Mouse (Mus musculus) limb, embryonic 11.5 days (tissue): Measurements from ENCODE around the gene Hibadh. TPM values are rescaled to one million over a fixed set of nuclear protein-coding genes. Genes with fewer than 3 reads are reported as not detected.

Experiments
- ATAC-seq: fragments of 200-750 bp; cut with Nextera tagmentation; 2 replicates; pipeline ENCODE4 v1.8.0; 2017; ENCODE audit warnings: low read depth; ENCODE audit not compliant: insufficient number of reproducible peaks, low FRiP score, low TSS enrichment
- DNase-seq: peaks from one replicate; pipeline ENCODE4 v3.0.0-alpha.2; 2015; ENCODE audit warnings: low spot score
- H3K27ac ChIP-seq: fragments of 300-500 bp; sonication (generic); replicated peaks from 2 replicates; pipeline ENCODE4 v1.5.1; 2014; ENCODE audit warnings: low read depth, mild to moderate bottlenecking, low read length
- H3K27me3 ChIP-seq: fragments of 300-500 bp; sonication (generic); 2 replicates; pipeline ENCODE4 v1.6.1; 2014; ENCODE audit warnings: mild to moderate bottlenecking, low read length, mixed read lengths; ENCODE audit not compliant: control insufficient read depth, insufficient read depth
- H3K36me3 ChIP-seq: fragments of 300-500 bp; sonication (generic); 2 replicates; pipeline ENCODE4 v1.6.1; 2014; ENCODE audit warnings: mild to moderate bottlenecking, low read length, moderate library complexity, mixed read lengths; ENCODE audit not compliant: control insufficient read depth, insufficient read depth
- H3K4me1 ChIP-seq: fragments of 300-500 bp; sonication (generic); 2 replicates; pipeline ENCODE4 v1.6.1; 2014; ENCODE audit warnings: low read length, mixed read lengths; ENCODE audit not compliant: control insufficient read depth, insufficient read depth
- H3K4me2 ChIP-seq: fragments of 300-500 bp; sonication (generic); 2 replicates; pipeline ENCODE4 v1.6.1; 2014; ENCODE audit warnings: low read depth, mild to moderate bottlenecking, moderate library complexity; ENCODE audit not compliant: severe bottlenecking
- H3K4me3 ChIP-seq: fragments of 300-500 bp; sonication (generic); 2 replicates; pipeline ENCODE4 v1.5.1; 2014; ENCODE audit warnings: low read depth, low read length
- H3K9ac ChIP-seq: fragments of 300-500 bp; sonication (generic); 2 replicates; pipeline ENCODE4 v1.6.1; 2014; ENCODE audit warnings: mild to moderate bottlenecking, low read length
- H3K9me3 ChIP-seq: fragments of 300-500 bp; sonication (generic); 2 replicates; pipeline ENCODE4 v1.6.1; 2016; ENCODE audit warnings: low read length; ENCODE audit not compliant: control insufficient read depth
- WGBS: fragments of 180-500 bp; shearing (Covaris S2); extraction: QIAGEN DNeasy Blood & Tissue Kit; methylation state at CpG from one replicate; pipeline ENCODE4 v1.1.7; 2014; 5-methylcytosine and 5-hydroxymethylcytosine counted together
- polyA plus RNA-seq: library from polyadenylated mRNA; unstranded; fragments of >200 nt; fragmentation: Nextera tagmentation; extraction: Ambion mirVana; gene quantifications from 2 replicates; pipeline ENCODE4 v1.2.1, GENCODE M21; 2014

The Hibadh gene
- polyA plus RNA-seq, 1 experiment from 2014 or later, result 55.3 TPM

GRCm38 (mm10) chr6:52606746-52607347 lies 33.3 kb downstream of the Hibadh start:
- WGBS, result 83% methylated on average over 7 of the region's 7 CpGs
- ATAC-seq (no peak), DNase-seq (no peak)
- Histone ChIP-seq H3K4me1 (no peaks in the 10 kb centered on the region), H3K4me3 (no peak overlapping the region), H3K9ac (no peak overlapping the region), H3K27ac (no peak overlapping the region), H3K27me3 (no peaks in the 10 kb centered on the region), H3K36me3 (no peaks in the 10 kb centered on the region), H3K4me2 (no peak overlapping the region), H3K9me3 (no peaks in the 10 kb centered on the region)

GRCm38 (mm10) chr6:52601706-52602642 lies 38.2 kb downstream of the Hibadh start:
- 40% methylated on average over 7 of the region's 7 CpGs for WGBS
- H3K9me3 ChIP-seq, result no peaks in the 10 kb centered on the region
- no peak overlapping the region for H3K27ac ChIP-seq
- H3K36me3 ChIP-seq, result no peaks in the 10 kb centered on the region
- no peak overlapping the region for H3K9ac ChIP-seq
- no peak overlapping the region for H3K4me3 ChIP-seq
- H3K4me1 ChIP-seq, result no peaks in the 10 kb centered on the region
- H3K4me2 ChIP-seq, result no peak overlapping the region
- ATAC-seq, result no peak
- H3K27me3 ChIP-seq, result no peaks in the 10 kb centered on the region
- DNase-seq, result no peak

DNA sequence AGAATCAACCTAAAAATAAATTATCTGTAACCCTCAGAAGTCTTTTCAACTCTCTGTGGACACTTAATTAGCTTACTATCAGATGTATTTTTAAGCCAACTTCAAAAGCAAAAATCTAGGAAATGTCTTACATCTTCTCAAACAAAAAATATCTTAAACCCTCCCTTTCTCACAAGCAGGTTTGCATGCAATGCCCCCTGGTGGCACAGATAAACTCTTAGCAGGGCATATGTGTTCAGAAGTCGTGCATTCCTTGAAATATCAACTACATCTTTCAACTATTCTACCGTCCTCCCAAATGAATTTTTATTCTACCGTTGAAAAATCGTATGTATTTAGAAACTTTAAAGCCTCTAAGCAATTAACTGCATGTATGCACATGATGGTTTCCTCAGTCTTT lies 39.1 kb downstream of the Hibadh start:
- peak; percentile 68 for DNase-seq
- Histone ChIP-seq H3K9ac (no peak overlapping the region), H3K4me1 (no peaks in the 10 kb centered on the region), H3K27me3 (no peaks in the 10 kb centered on the region), H3K4me2 (no peak overlapping the region), H3K4me3 (no peak overlapping the region), H3K27ac (no peak overlapping the region), H3K9me3 (no peaks in the 10 kb centered on the region), H3K36me3 (no peaks in the 10 kb centered on the region)
- ATAC-seq, result no peak
- 24% methylated on average over 4 of the region's 4 CpGs for WGBS

- WGBS, result 91% methylated on average over 1 of the region's 1 CpGs
- ATAC-seq, result no peak
Observed at GRCm38 (mm10) chr6:52594752-52595151, 45.4 kb downstream of the Hibadh start.

GRCm38 (mm10) chr6:52586564-52586963 lies 53.6 kb downstream of the Hibadh start:
- H3K27me3 ChIP-seq, result no peaks in the 10 kb centered on the region

More at GRCm38 (mm10) chr6:52594752-52595151, 45.4 kb downstream of the Hibadh start:
- Histone ChIP-seq H3K9me3 (no peaks in the 10 kb centered on the region), H3K36me3 (no peaks in the 10 kb centered on the region), H3K4me3 (no peak overlapping the region), H3K27me3 (no peaks in the 10 kb centered on the region), H3K27ac (no peak overlapping the region), H3K9ac (no peak overlapping the region), H3K4me2 (no peak overlapping the region), H3K4me1 (0 out of 2 replicates have a peak, but pooled peaks cover 3% of the 10 kb centered on the region)
- no peak for DNase-seq

GRCm38 (mm10) chr6:52584383-52584782 lies 55.8 kb downstream of the Hibadh start:
- no peaks in the 10 kb centered on the region for H3K4me1 ChIP-seq
- H3K4me3 ChIP-seq, result no peak overlapping the region
- no peak overlapping the region for H3K9ac ChIP-seq
- H3K27ac ChIP-seq, result no peak overlapping the region
- DNase-seq (peak; percentile 49), ATAC-seq (no peak)
- H3K4me2 ChIP-seq, result no peak overlapping the region
- no peaks in the 10 kb centered on the region for H3K9me3 ChIP-seq
- WGBS, result 13% methylated on average over 8 of the region's 8 CpGs
- H3K36me3 ChIP-seq, result no peaks in the 10 kb centered on the region
- H3K27me3 ChIP-seq, result no peaks in the 10 kb centered on the region

More at GRCm38 (mm10) chr6:52586564-52586963, 53.6 kb downstream of the Hibadh start:
- H3K4me2 ChIP-seq, result no peak overlapping the region
- H3K4me1 ChIP-seq, result no peaks in the 10 kb centered on the region
- H3K9ac ChIP-seq, result no peak overlapping the region
- H3K4me3 ChIP-seq, result no peak overlapping the region
- H3K36me3 ChIP-seq, result no peaks in the 10 kb centered on the region
- ATAC-seq (no peak), DNase-seq (no peak)
- no peaks in the 10 kb centered on the region for H3K9me3 ChIP-seq
- no peak overlapping the region for H3K27ac ChIP-seq

GRCm38 (mm10) chr6:52581081-52581480 lies 59.1 kb downstream of the Hibadh start:
- 87% methylated on average over 4 of the region's 4 CpGs for WGBS
- no peak overlapping the region for H3K9ac ChIP-seq
- no peak overlapping the region for H3K4me2 ChIP-seq
- no peak overlapping the region for H3K27ac ChIP-seq
- H3K4me3 ChIP-seq, result no peak overlapping the region
- H3K4me1 ChIP-seq, result 0 out of 2 replicates have a peak, but pooled peaks cover 2% of the 10 kb centered on the region
- no peaks in the 10 kb centered on the region for H3K36me3 ChIP-seq
- ATAC-seq, result no peak
- H3K9me3 ChIP-seq, result no peaks in the 10 kb centered on the region
- DNase-seq, result no peak
- no peaks in the 10 kb centered on the region for H3K27me3 ChIP-seq

DNA sequence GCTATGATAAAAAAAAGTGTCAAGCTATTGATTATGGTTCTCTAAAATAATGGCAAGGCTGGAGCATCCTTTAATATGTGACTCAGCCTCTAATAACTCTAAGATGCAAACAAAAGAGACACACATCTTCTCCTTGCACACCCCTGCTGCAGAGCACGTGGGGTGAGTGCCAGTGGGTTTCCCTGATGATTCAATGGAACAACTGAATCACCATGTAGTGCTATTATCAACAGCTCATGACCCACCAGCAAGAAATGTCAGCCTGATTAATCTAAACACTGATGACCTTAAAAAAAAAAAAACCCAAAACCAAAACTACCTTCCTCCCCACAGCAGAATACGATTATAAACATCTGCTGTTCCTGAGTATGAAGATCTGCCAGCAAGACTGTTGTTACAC lies 61.9 kb downstream of the Hibadh start:
- 47% methylated on average over 2 of the region's 2 CpGs for WGBS
- DNase-seq (no peak), ATAC-seq (no peak)
- Histone ChIP-seq H3K4me2 (no peak overlapping the region), H3K4me1 (0 out of 2 replicates have a peak, but pooled peaks cover 2% of the 10 kb centered on the region), H3K27me3 (no peaks in the 10 kb centered on the region), H3K9me3 (no peaks in the 10 kb centered on the region), H3K4me3 (no peak overlapping the region), H3K27ac (no peak overlapping the region), H3K36me3 (no peaks in the 10 kb centered on the region), H3K9ac (no peak overlapping the region)
